Mouse (Mus musculus) kidney, adult 18-20 months (tissue): Measurements from ENCODE around the gene Rnase1.
"Not testable (repeated sequence)": the region's sequence is repeated elsewhere in the genome, so short reads cannot be mapped to it uniquely, and the experiment has no call there.

ENCODE experiments used
- DNase-seq: peaks from one replicate; pipeline ENCODE4 v3.0.0; 2021

Rnase1 gene

GRCm38 (mm10) chr14:51146685-51147084 lies at the start of gene Rnase1:
Gene Rnase1, minus strand, starts transcription at chr14:51146785.
- no peak for DNase-seq

DNA sequence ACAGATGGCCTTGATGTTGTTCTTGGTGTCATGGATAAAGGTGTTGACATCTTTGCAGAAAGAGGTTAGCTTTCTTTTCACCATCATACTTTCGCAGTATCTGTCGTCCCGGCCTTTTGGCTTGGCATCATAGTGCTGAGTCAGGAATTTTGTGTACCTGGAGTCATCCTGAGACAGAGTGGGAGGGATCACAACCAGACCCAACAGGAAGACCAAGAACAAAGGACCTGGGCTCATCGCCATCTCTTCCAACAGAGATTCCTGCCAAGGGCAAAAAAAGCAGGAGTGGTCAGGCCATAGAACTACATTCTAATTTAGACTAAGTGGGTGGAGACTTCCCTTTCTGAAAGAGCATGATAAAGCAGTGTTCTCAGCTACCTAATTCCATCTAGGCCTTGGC lies 49.1 kb upstream of the Rnase1 start:
- peak; percentile 8 for DNase-seq

DNA sequence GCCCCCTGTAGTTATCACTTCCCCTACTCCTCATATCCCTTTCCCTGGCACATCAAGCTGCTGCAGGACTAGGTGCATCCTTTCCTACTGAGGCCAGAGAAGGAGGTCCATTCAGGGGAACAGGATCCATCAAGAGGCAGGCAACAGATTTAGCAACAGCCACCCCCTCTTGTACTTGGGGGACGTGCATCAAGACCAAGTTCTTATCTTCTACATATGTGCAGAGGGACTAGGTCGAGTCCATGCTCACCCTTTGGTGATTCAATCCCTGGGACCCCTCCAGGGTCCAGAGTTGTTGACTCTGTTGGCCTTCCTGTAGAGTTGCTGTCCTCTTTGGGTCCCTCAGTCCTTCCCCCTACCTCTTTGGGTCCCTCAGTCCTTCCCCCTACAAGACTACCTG lies 34.5 kb upstream of the Rnase1 start:
- DNase-seq, result not testable (repeated sequence)

- DNase-seq, result no peak
These were observed 27.3 kb upstream of the Rnase1 start for GRCm38 (mm10) chr14:51173843-51174242.

DNA sequence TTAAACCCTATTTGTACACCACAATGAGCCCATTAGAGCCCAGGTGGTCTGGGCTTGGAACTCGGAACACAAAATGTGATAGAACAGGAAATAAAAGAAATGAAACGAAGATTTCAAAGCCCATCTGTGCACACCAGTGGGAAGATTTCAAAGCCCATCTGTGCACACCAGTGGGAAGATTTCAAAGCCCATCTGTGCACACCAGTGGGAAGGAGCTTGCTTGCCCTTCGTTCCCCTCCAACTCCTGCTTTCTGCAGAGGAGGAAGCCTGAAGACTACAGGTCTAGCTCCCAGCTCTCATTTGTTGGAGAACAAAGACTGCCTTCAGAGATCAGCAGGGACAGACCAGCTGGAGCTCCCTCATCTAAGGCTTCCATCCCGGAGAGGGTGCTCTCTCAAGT lies 26.4 kb upstream of the Rnase1 start:
- DNase-seq, result not testable (repeated sequence)

GRCm38 (mm10) chr14:51172095-51172865 lies 25.7 kb upstream of the Rnase1 start:
- DNase-seq, result peak; percentile 42

DNA sequence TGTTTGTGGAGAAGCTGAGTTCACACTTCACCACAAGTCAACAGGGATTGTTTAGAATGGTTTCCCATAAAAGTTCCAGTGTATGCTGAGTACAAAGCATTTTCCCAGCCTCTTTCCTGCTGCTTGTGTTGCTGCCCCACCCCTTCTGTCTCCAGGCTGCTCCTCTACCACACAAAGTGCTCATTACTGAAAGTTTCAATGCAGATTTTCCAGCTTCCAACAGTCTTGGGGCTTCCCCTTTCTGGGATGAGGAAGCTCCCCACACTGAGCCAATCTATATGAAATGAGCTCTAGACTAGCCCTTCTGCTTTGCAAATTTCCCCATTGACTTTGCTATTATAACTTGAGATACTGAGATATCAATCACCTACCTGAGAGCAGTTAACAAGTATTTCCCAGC lies 19.5 kb upstream of the Rnase1 start:
- no peak for DNase-seq

GRCm38 (mm10) chr14:51165435-51165834 lies 18.9 kb upstream of the Rnase1 start:
- DNase-seq, result no peak

GRCm38 (mm10) chr14:51163323-51163722 lies 16.7 kb upstream of the Rnase1 start:
- DNase-seq, result not testable (repeated sequence)

GRCm38 (mm10) chr14:51161976-51162375 lies 15.4 kb upstream of the Rnase1 start, which contains the start of gene Rnase2b:
Gene Rnase2b, plus strand, starts transcription at chr14:51162260.
- not testable (repeated sequence) for DNase-seq

- no peak for DNase-seq
These were observed 10.5 kb upstream of the Rnase1 start for GRCm38 (mm10) chr14:51157072-51157471.

DNA sequence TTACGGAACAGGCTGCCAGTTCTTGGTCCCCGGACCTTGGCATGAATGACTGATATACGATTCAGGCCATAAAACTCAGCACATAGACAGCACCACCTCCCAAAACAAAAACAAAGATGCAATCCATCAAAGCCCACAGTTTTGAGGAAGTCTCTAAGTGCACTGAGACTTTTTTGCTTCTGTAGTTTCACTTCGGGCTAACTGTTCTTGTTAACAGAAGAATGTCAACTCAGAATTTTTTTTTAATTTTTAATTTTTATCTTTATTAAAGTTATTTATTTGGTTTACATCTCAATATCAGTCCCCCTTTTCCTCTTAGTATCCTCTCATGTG lies 10.1 kb upstream of the Rnase1 start:
- no peak for DNase-seq

- DNase-seq, result no peak
These were observed 9.6 kb upstream of the Rnase1 start for GRCm38 (mm10) chr14:51156056-51156735.

DNA sequence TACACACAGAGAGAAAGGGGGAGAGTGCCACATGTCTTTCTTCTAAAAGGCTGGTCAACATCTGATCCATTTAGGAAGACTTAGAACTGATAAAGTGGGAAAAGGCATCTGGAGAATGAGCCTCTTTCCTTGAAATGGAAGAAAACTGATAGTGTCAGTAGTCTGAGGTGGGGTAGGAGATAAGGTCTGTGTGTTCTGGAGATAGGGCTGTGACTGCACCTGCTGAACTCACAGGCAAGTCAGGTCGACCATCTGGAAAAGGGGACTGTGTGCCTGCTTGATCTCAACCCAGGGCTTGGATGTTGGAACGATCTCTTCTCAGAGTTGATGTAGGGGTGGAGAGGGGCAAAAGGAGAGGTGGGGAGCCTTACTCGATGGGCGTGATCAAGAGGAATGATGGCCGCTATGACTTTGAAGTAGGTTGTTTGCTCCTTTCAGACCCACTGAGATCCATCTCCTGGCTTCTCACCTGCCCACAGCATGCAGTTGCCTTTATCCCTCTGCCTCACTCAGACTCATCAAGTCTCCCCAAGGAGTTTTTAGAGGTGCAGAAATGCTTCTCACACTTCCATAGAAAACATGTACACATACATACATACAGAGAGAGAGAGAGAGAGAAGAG lies 5.8 kb upstream of the Rnase1 start:
- DNase-seq, result no peak

- no peak for DNase-seq
These were observed 3.7 kb upstream of the Rnase1 start for GRCm38 (mm10) chr14:51150206-51150831.

DNA sequence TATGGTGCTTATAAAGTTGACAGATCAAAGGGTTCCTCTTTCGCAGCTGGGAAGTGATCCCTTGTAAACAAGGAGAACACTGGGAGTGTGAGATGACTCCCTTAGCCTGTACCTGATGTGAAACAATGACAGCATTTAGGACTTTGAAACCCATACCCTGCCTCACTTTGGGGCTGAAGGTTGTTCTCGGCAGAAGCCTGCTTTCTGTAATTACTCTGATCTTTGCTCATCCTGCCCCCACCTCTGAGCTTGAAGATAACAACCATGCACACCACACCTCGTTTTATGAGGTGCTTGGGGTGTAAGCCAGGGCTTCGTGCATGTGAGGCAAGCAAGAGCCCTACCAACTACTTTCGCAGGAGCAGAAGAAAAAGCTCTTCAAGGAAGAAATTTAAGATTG lies 2.6 kb upstream of the Rnase1 start:
- no peak for DNase-seq

DNA sequence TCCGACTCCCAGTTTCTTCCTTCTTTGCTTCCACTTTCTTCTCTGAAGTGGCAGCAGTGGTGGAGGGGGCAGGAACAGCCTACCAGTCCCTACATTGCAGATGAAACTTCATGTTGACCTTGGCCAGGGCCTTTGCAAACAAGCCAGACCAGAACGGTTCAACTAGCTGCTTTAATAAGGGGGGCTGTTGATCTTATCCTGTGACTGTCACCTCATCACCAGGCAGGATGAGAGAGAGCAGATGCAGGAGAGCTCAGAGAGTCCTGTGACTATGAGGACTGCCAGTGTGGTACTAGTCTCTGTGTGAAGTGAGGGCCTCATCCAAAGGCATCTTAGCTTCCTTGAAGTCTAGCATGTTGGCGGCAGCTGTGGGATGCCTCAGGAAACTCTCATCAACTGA lies 1.4 kb upstream of the Rnase1 start:
- DNase-seq, result no peak

GRCm38 (mm10) chr14:51145521-51145920 lies 1.1 kb downstream of the Rnase1 start:
- no peak for DNase-seq

- no peak for DNase-seq
These were observed 2.1 kb downstream of the Rnase1 start for GRCm38 (mm10) chr14:51144451-51144850.

DNA sequence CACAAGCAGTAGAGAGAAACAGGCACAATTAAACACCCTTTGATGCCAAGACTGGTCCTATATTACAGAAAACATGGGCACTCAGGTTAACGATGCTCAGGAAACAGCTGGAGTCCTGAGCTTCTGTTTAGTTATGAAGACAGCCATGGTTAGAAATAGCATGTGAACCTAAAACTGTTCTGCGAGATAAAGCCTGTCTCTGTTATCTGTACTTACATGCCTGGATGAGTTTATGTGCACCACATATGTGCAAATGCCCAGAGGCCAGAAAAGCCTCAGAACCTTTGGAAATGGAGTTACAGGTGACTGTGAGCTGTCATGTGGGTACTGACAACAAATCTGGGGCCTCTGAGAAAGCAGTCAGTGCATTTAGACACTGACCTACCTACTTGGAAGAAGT lies 2.6 kb downstream of the Rnase1 start:
- DNase-seq, result no peak

GRCm38 (mm10) chr14:51143287-51143686 lies 3.3 kb downstream of the Rnase1 start:
- no peak for DNase-seq

- no peak for DNase-seq
These were observed 4.0 kb downstream of the Rnase1 start for GRCm38 (mm10) chr14:51142568-51142967.

GRCm38 (mm10) chr14:51142119-51142518 lies 4.5 kb downstream of the Rnase1 start:
- no peak for DNase-seq

DNA sequence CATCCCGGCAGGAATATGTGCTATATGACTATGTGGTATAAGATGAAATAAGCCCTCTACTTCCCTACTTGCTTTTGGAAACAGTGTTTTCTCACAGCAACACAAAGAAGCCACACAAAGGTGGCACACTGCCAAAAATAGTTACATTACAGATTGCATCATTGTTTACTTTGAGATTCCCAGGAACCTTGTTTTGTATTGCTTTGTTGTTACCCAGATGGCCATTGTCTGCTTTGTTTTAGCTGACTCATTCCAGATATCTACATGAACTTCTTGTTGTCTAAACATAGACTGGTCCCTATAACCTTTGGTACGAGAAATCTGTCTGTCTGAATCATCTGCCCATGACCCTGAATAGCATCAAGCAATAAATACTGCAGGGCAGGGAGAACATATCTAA lies 6.2 kb downstream of the Rnase1 start:
- no peak for DNase-seq
